Mouse (Mus musculus): ENCODE measurements at regions not wholly inside any gene's neighbourhood (a gene's known extent, or its start where the extent isn't known, plus 50 kb on each side); places are given as distances from the start of the nearest gene placed in this dataset.

DNA sequence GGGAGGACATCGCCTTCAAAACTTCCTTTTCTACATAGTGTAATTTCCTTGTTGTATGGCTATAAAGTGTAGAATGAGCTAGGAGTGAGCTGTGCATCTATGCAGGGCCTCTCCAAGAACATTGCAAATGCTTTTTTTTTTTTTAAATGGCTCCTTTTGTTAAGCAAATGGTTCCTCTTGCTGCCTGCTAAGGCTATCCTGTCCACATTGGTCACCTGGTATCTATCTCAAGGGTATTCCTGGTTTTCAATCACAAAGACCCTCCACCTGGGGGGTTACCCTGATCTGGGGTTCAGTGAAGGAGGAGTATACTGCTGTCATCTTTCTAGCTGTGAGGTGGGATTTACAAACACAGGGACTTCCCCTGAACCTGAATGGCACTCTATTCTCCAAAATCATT is 112.9 kb upstream of the Sall1 start:
- Histone ChIP-seq H3K27me3 (ENCODE audit: control insufficient read depth, insufficient read depth, low read length) (no peaks in the 10 kb centered on the region), H3K27ac (replicated peaks; ENCODE audit: low read depth, low read length) (no peak overlapping the region), H3K4me3 (replicated peaks; ENCODE audit: low read length) (no peak overlapping the region), H3K36me3 (ENCODE audit: control insufficient read depth, insufficient read depth, low read length) (no peaks in the 10 kb centered on the region), H3K4me2 (replicated peaks; ENCODE audit: low read depth, low read length, severe bottlenecking) (no peak overlapping the region), H3K9me3 (ENCODE audit: control insufficient read depth, low read length) (no peaks in the 10 kb centered on the region), H3K4me1 (ENCODE audit: control insufficient read depth, insufficient read depth, low read length) (0 out of 2 replicates have a peak, but pooled peaks cover 2% of the 10 kb centered on the region), H3K9ac (ENCODE audit: low read depth, low read length, severe bottlenecking) (no peak overlapping the region)
- no peak for ATAC-seq (ENCODE audit: low FRiP score, low read depth)
- WGBS, result 100% methylated on average over 1 of the region's 1 CpGs
- DNase-seq (ENCODE audit: low spot score), result no peak
- TF ChIP-seq POLR2A (IDR thresholded peaks at IDR 0.05; ENCODE audit: borderline replicate concordance, extremely low read depth, insufficient read depth, insufficient read length), result no peak

DNA sequence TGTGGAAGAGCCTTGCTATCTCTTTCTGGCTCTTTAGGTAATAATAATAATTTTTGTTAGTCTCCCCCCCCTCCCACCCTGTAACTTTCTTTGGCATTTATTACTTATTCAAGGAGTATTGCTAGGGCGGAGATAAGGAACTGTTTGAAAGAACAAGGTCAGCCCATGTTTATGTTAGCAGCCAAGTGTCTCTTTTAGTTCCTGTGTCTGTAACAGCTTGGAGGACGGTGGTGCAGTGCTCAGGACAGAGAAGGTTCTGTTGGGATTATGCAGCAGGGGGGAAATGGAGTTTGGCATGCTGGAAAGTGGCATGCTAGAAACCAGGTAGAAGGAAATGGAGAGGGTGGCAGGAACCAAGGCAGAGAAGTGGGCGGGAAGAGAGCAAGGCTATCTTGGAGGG is 109.6 kb upstream of the Sall1 start:
- no peaks in the 10 kb centered on the region for H3K9me3 ChIP-seq (ENCODE audit: control insufficient read depth, low read length)
- no peaks in the 10 kb centered on the region for H3K27me3 ChIP-seq (ENCODE audit: control insufficient read depth, insufficient read depth, low read length)
- no peak for TF ChIP-seq POLR2A (IDR thresholded peaks at IDR 0.05; ENCODE audit: borderline replicate concordance, extremely low read depth, insufficient read depth, insufficient read length)
- 69% methylated on average over 3 of the region's 3 CpGs for WGBS
- H3K4me2 ChIP-seq (replicated peaks; ENCODE audit: low read depth, low read length, severe bottlenecking), result no peak overlapping the region
- H3K27ac ChIP-seq (replicated peaks; ENCODE audit: low read depth, low read length), result no peak overlapping the region
- 0 out of 2 replicates have a peak, but pooled peaks cover 2% of the 10 kb centered on the region for H3K4me1 ChIP-seq (ENCODE audit: control insufficient read depth, insufficient read depth, low read length)
- ATAC-seq (ENCODE audit: low FRiP score, low read depth) (no peak), DNase-seq (ENCODE audit: low spot score) (no peak)
- H3K9ac ChIP-seq (ENCODE audit: low read depth, low read length, severe bottlenecking), result no peak overlapping the region
- H3K4me3 ChIP-seq (replicated peaks; ENCODE audit: low read length), result no peak overlapping the region
- no peaks in the 10 kb centered on the region for H3K36me3 ChIP-seq (ENCODE audit: control insufficient read depth, insufficient read depth, low read length)

DNA sequence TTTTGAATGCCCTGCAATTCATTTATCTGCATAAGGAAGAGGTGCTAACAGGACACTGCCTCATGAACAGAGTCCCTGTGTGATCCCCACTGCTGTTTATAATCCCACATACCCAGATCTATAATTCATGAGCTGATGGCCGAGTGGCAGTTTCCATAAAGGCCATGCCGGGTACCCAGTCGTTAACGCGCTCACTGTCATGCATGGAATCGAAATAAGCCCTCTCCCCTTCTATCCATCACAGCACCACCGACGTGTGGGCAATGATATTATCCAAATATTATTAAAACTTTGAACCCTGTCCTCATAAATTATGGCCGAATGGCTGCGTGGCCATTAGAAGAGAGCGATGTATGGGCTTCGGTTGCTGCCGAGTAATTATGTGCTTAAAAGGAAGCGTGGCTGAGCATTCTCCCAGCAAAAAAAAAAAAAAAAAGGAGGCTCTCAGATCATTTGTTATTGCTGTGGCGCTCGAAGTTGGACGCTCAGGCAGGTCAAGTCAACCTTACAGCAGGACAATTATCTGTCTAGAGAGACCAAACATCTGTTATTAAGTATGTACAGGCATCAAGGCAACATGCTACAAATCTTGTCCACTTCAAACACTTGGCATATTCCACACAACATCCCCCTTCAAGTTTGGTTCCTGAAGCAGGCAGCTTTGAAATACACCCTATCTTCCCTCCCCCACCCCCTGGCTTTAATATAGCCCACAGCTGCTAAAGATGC is 109.1 kb upstream of the Sall1 start:
- DNase-seq (ENCODE audit: low spot score), result no peak
- Histone ChIP-seq H3K36me3 (ENCODE audit: control insufficient read depth, insufficient read depth, low read length) (no peaks in the 10 kb centered on the region), H3K27me3 (ENCODE audit: control insufficient read depth, insufficient read depth, low read length) (no peaks in the 10 kb centered on the region), H3K4me1 (ENCODE audit: control insufficient read depth, insufficient read depth, low read length) (0 out of 2 replicates have a peak, but pooled peaks cover 2% of the 10 kb centered on the region), H3K9ac (ENCODE audit: low read depth, low read length, severe bottlenecking) (no peak overlapping the region), H3K4me3 (replicated peaks; ENCODE audit: low read length) (no peak overlapping the region), H3K27ac (replicated peaks; ENCODE audit: low read depth, low read length) (no peak overlapping the region), H3K9me3 (ENCODE audit: control insufficient read depth, low read length) (no peaks in the 10 kb centered on the region), H3K4me2 (replicated peaks; ENCODE audit: low read depth, low read length, severe bottlenecking) (no peak overlapping the region)
- TF ChIP-seq POLR2A (IDR thresholded peaks at IDR 0.05; ENCODE audit: borderline replicate concordance, extremely low read depth, insufficient read depth, insufficient read length), result no peak
- ATAC-seq (ENCODE audit: low FRiP score, low read depth), result no peak
- 26% methylated on average over 17 of the region's 17 CpGs for WGBS

GRCm38 (mm10) chr8:89152331-89152730 is 108.4 kb upstream of the Sall1 start:
- no peaks in the 10 kb centered on the region for H3K9me3 ChIP-seq (ENCODE audit: control insufficient read depth, low read length)
- TF ChIP-seq POLR2A (IDR thresholded peaks at IDR 0.05; ENCODE audit: borderline replicate concordance, extremely low read depth, insufficient read depth, insufficient read length), result no peak
- WGBS, result 71% methylated on average over 8 of the region's 8 CpGs

DNA sequence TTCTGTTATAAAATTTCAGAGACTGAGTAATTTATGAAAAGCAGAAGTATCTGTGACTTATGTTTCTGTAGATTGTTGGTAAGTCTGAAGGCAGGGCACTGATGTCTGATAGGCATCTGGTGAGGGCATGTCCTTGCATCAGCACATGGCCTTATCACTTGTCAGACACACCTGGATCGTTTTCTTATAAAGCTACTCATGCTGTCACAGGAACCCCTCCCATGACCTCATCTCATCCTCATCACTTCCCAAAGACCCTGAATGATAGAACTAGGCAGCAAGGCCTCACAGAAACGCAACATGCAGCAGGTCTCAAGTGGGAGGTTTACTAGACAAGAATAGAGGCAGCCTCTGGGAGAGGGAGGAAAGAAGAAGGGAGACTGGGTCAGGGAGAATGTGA is 107.0 kb upstream of the Sall1 start:
- Histone ChIP-seq H3K4me1 (ENCODE audit: control insufficient read depth, insufficient read depth, low read length) (0 out of 2 replicates have a peak, but pooled peaks cover 2% of the 10 kb centered on the region), H3K27me3 (ENCODE audit: control insufficient read depth, insufficient read depth, low read length) (no peaks in the 10 kb centered on the region), H3K9me3 (ENCODE audit: control insufficient read depth, low read length) (no peaks in the 10 kb centered on the region), H3K27ac (replicated peaks; ENCODE audit: low read depth, low read length) (no peak overlapping the region), H3K9ac (ENCODE audit: low read depth, low read length, severe bottlenecking) (no peak overlapping the region), H3K4me2 (replicated peaks; ENCODE audit: low read depth, low read length, severe bottlenecking) (no peak overlapping the region), H3K36me3 (ENCODE audit: control insufficient read depth, insufficient read depth, low read length) (no peaks in the 10 kb centered on the region), H3K4me3 (replicated peaks; ENCODE audit: low read length) (no peak overlapping the region)
- 89% methylated on average over 2 of the region's 2 CpGs for WGBS
- no peak for ATAC-seq (ENCODE audit: low FRiP score, low read depth)
- no peak for TF ChIP-seq POLR2A (IDR thresholded peaks at IDR 0.05; ENCODE audit: borderline replicate concordance, extremely low read depth, insufficient read depth, insufficient read length)
- no peak for DNase-seq (ENCODE audit: low spot score)

More at GRCm38 (mm10) chr8:89152331-89152730, 108.4 kb upstream of the Sall1 start:
- H3K27me3 ChIP-seq (ENCODE audit: control insufficient read depth, insufficient read depth, low read length), result no peaks in the 10 kb centered on the region
- 0 out of 2 replicates have a peak, but pooled peaks cover 2% of the 10 kb centered on the region for H3K4me1 ChIP-seq (ENCODE audit: control insufficient read depth, insufficient read depth, low read length)
- H3K4me3 ChIP-seq (replicated peaks; ENCODE audit: low read length), result no peak overlapping the region
- H3K36me3 ChIP-seq (ENCODE audit: control insufficient read depth, insufficient read depth, low read length), result no peaks in the 10 kb centered on the region
- DNase-seq (ENCODE audit: low spot score), result no peak
- no peak overlapping the region for H3K9ac ChIP-seq (ENCODE audit: low read depth, low read length, severe bottlenecking)
- H3K27ac ChIP-seq (replicated peaks; ENCODE audit: low read depth, low read length), result no peak overlapping the region
- ATAC-seq (ENCODE audit: low FRiP score, low read depth), result no peak
- H3K4me2 ChIP-seq (replicated peaks; ENCODE audit: low read depth, low read length, severe bottlenecking), result no peak overlapping the region
